Mouse (Mus musculus) lung, embryonic 14.5 days (tissue): Measurements from ENCODE around the gene Rtn4r. TPM values are rescaled to one million over a fixed set of nuclear protein-coding genes. Genes with fewer than 3 reads are reported as not detected.
A peak's percentile ranks its signal among the peaks of the same experiment; 100 is the strongest.

ENCODE experiments used
- ATAC-seq: fragments of 200-750 bp; cut with Nextera tagmentation; 2 replicates; pipeline ENCODE4 v1.8.0; 2017; ENCODE audit warnings: mild to moderate bottlenecking, moderate TSS enrichment, moderate library complexity; ENCODE audit not compliant: insufficient read depth
- DNase-seq: peaks from one replicate; pipeline ENCODE4 v3.0.0-alpha.2; 2015
- H3K27ac ChIP-seq: fragments of 300-500 bp; sonication (generic); 2 replicates; pipeline ENCODE4 v1.5.1; 2014; ENCODE audit warnings: low read depth, mild to moderate bottlenecking, moderate library complexity
- H3K27me3 ChIP-seq: fragments of 300-500 bp; sonication (generic); 2 replicates; pipeline ENCODE4 v1.6.1; 2014; ENCODE audit warnings: low read length, control low read depth; ENCODE audit not compliant: insufficient read depth
- H3K36me3 ChIP-seq: fragments of 300-500 bp; sonication (generic); 2 replicates; pipeline ENCODE4 v1.6.1; 2014; ENCODE audit warnings: control low read depth; ENCODE audit not compliant: insufficient read depth
- H3K4me1 ChIP-seq: fragments of 300-500 bp; sonication (generic); 2 replicates; pipeline ENCODE4 v1.6.1; 2014; ENCODE audit warnings: antibody characterized with exemption, control low read depth; ENCODE audit not compliant: insufficient read depth
- H3K4me2 ChIP-seq: fragments of 300-500 bp; sonication (generic); 2 replicates; pipeline ENCODE4 v1.6.1; 2014; ENCODE audit warnings: mild to moderate bottlenecking
- H3K4me3 ChIP-seq: fragments of 300-500 bp; sonication (generic); 2 replicates; pipeline ENCODE4 v1.5.1; 2014; ENCODE audit warnings: low read depth, low read length
- H3K9ac ChIP-seq: fragments of 300-500 bp; sonication (generic); 2 replicates; pipeline ENCODE4 v1.6.1; 2014
- H3K9me3 ChIP-seq: fragments of 300-500 bp; sonication (generic); 2 replicates; pipeline ENCODE4 v1.6.1; 2016; ENCODE audit warnings: low read depth, low read length, control low read depth
- CTCF ChIP-seq: IDR thresholded peaks from 2 replicates; pipeline ENCODE4 v1.5.1; 2016; ENCODE audit warnings: antibody characterized with exemption, low read depth
- WGBS: fragments of 180-500 bp; shearing (Covaris S2); extraction: QIAGEN DNeasy Blood & Tissue Kit; methylation state at CpG from one replicate; pipeline ENCODE4 v1.1.7; 2014; 5-methylcytosine and 5-hydroxymethylcytosine counted together
- polyA plus RNA-seq: library from polyadenylated mRNA; unstranded; fragments of >200 nt; fragmentation: Nextera tagmentation; extraction: Ambion mirVana; gene quantifications from 2 replicates; pipeline ENCODE4 v1.2.1, GENCODE M21; 2014

The Rtn4r gene
- polyA plus RNA-seq: 1.3 and 1.7 TPM in 2 replicates

GRCm38 (mm10) chr16:18127241-18127861, at the start of gene Rtn4r:
Gene Rtn4r (plus strand): TSS chr16:18127642.
- Histone ChIP-seq H3K4me1 (no peaks in the 10 kb centered on the region), H3K9ac (peak within 1 kb of the TSS; percentile 55), H3K36me3 (no peaks in the 10 kb centered on the region), H3K4me2 (peak within 1 kb of the TSS; percentile 100), H3K27me3 (peaks cover 38% of the 10 kb centered on the region), H3K27ac (no peak within 1 kb of the TSS), H3K4me3 (peak within 1 kb of the TSS; percentile 64), H3K9me3 (no peaks in the 10 kb centered on the region)
- ATAC-seq (peak; percentile 77), DNase-seq (peak; percentile 75)
- peak; percentile 36 for TF ChIP-seq CTCF
- WGBS: under 1% methylated on average over 91 of the region's 96 CpGs

- Histone ChIP-seq H3K4me3 (no peak overlapping the region), H3K4me1 (no peaks in the 10 kb centered on the region), H3K27me3 (no peaks in the 10 kb centered on the region), H3K9ac (no peak overlapping the region), H3K9me3 (no peaks in the 10 kb centered on the region), H3K36me3 (peaks cover 5% of the 10 kb centered on the region; the same call in 1 of the 2 replicates), H3K4me2 (no peak overlapping the region), H3K27ac (no peak overlapping the region)
- DNase-seq: no peak
- TF ChIP-seq CTCF: no peak
- 82% methylated on average over 5 of the region's 5 CpGs for WGBS
- ATAC-seq: no peak
Measured at GRCm38 (mm10) chr16:18078314-18079015, 49.0 kb upstream of the Rtn4r start.

- Histone ChIP-seq H3K27me3 (no peaks in the 10 kb centered on the region), H3K36me3 (0 out of 2 replicates have a peak, but pooled peaks cover 3% of the 10 kb centered on the region), H3K4me1 (no peaks in the 10 kb centered on the region), H3K4me2 (no peak overlapping the region), H3K9ac (no peak overlapping the region), H3K9me3 (no peaks in the 10 kb centered on the region), H3K4me3 (no peak overlapping the region), H3K27ac (no peak overlapping the region)
- DNase-seq (no peak), ATAC-seq (no peak)
- WGBS: 82% methylated on average over 2 of the region's 2 CpGs
- no peak for TF ChIP-seq CTCF
Measured at GRCm38 (mm10) chr16:18079300-18079699, 48.1 kb upstream of the Rtn4r start.

- DNase-seq: no peak
- TF ChIP-seq CTCF: no peak
- H3K4me3 ChIP-seq: no peak overlapping the region
- H3K9me3 ChIP-seq: no peaks in the 10 kb centered on the region
- no peak overlapping the region for H3K4me2 ChIP-seq
- no peak overlapping the region for H3K9ac ChIP-seq
- no peak for ATAC-seq
- no peak overlapping the region for H3K27ac ChIP-seq
- H3K36me3 ChIP-seq: 0 out of 2 replicates have a peak, but pooled peaks cover 3% of the 10 kb centered on the region
- H3K4me1 ChIP-seq: no peaks in the 10 kb centered on the region
- WGBS: 82% methylated on average over 7 of the region's 7 CpGs
- no peaks in the 10 kb centered on the region for H3K27me3 ChIP-seq
Measured at GRCm38 (mm10) chr16:18080171-18080570, 47.3 kb upstream of the Rtn4r start.

- no peaks in the 10 kb centered on the region for H3K27me3 ChIP-seq
- H3K27ac ChIP-seq: no peak overlapping the region
- 69% methylated on average over 10 of the region's 10 CpGs for WGBS
- H3K4me3 ChIP-seq: no peak overlapping the region
- no peak for ATAC-seq
- H3K4me1 ChIP-seq: no peaks in the 10 kb centered on the region
- no peak overlapping the region for H3K9ac ChIP-seq
- DNase-seq: no peak
- no peak overlapping the region for H3K4me2 ChIP-seq
- no peaks in the 10 kb centered on the region for H3K9me3 ChIP-seq
- 0 out of 2 replicates have a peak, but pooled peaks cover 3% of the 10 kb centered on the region for H3K36me3 ChIP-seq
- TF ChIP-seq CTCF: peak; percentile 42
Measured at GRCm38 (mm10) chr16:18081149-18081827, 46.2 kb upstream of the Rtn4r start.

- Histone ChIP-seq H3K36me3 (no peaks in the 10 kb centered on the region), H3K4me2 (no peak overlapping the region), H3K4me1 (0 out of 2 replicates have a peak, but pooled peaks cover 2% of the 10 kb centered on the region), H3K27ac (no peak overlapping the region), H3K9ac (no peak overlapping the region), H3K27me3 (no peaks in the 10 kb centered on the region), H3K4me3 (no peak overlapping the region), H3K9me3 (no peaks in the 10 kb centered on the region)
- no peak for DNase-seq
- WGBS: 81% methylated on average over 1 of the region's 1 CpGs
- ATAC-seq: no peak
- no peak for TF ChIP-seq CTCF
Measured at GRCm38 (mm10) chr16:18082291-18082690, 45.2 kb upstream of the Rtn4r start.
